Mouse (Mus musculus) embryonic facial prominence, embryonic 11.5 days (tissue): ENCODE results near the gene Lonrf2. TPM values are rescaled to one million over a fixed set of nuclear protein-coding genes. Genes with fewer than 3 reads are reported as not detected.

Source experiments
- ATAC-seq: fragments of 200-750 bp; cut with Nextera tagmentation; replicated peaks from 2 replicates; pipeline ENCODE4 v1.8.0; 2017; ENCODE audit warnings: low read depth; ENCODE audit not compliant: insufficient number of reproducible peaks, low FRiP score, low TSS enrichment
- DNase-seq: peaks from one replicate; pipeline ENCODE4 v3.0.0-alpha.2; 2015; ENCODE audit warnings: low spot score
- H3K27ac ChIP-seq: fragments of 300-500 bp; sonication (generic); replicated peaks from 2 replicates; pipeline ENCODE4 v1.5.1; 2014; ENCODE audit warnings: mild to moderate bottlenecking, low read depth, low read length, control low read depth
- H3K27me3 ChIP-seq: fragments of 300-500 bp; sonication (generic); 2 replicates; pipeline ENCODE4 v1.6.1; 2014; ENCODE audit warnings: mild to moderate bottlenecking, low read length, moderate library complexity, mixed read lengths; ENCODE audit not compliant: control insufficient read depth, insufficient read depth
- H3K36me3 ChIP-seq: fragments of 300-500 bp; sonication (generic); replicated peaks from 2 replicates; pipeline ENCODE4 v1.6.1; 2014; ENCODE audit warnings: low read depth, mild to moderate bottlenecking, low read length, moderate library complexity, mixed read lengths; ENCODE audit not compliant: control insufficient read depth, insufficient read depth
- H3K4me1 ChIP-seq: fragments of 300-500 bp; sonication (generic); 2 replicates; pipeline ENCODE4 v1.6.1; 2014; ENCODE audit warnings: low read length, mixed read lengths; ENCODE audit not compliant: control insufficient read depth, insufficient read depth
- H3K4me2 ChIP-seq: fragments of 300-500 bp; sonication (generic); 2 replicates; pipeline ENCODE4 v1.6.1; 2014; ENCODE audit warnings: low read depth, mild to moderate bottlenecking, control low read depth, low read length, moderate library complexity
- H3K4me3 ChIP-seq: fragments of 300-500 bp; sonication (generic); 2 replicates; pipeline ENCODE4 v1.5.1; 2014; ENCODE audit warnings: low read depth, low read length, control low read depth
- H3K9ac ChIP-seq: fragments of 300-500 bp; sonication (generic); replicated peaks from 2 replicates; pipeline ENCODE4 v1.6.1; 2014; ENCODE audit warnings: mild to moderate bottlenecking, control low read depth, low read length
- H3K9me3 ChIP-seq: fragments of 300-500 bp; sonication (generic); replicated peaks from 2 replicates; pipeline ENCODE4 v1.6.1; 2016; ENCODE audit warnings: mild to moderate bottlenecking, low read length, inconsistent platforms, mixed read lengths; ENCODE audit not compliant: control insufficient read depth
- WGBS: fragments of 180-500 bp; shearing (Covaris S2); extraction: QIAGEN DNeasy Blood & Tissue Kit; methylation state at CpG from one replicate; pipeline ENCODE4 v1.1.7; 2014; 5-methylcytosine and 5-hydroxymethylcytosine counted together
- polyA plus RNA-seq: library from polyadenylated mRNA; unstranded; fragments of >200 nt; fragmentation: Nextera tagmentation; extraction: Ambion mirVana; gene quantifications from 2 replicates; pipeline ENCODE4 v1.2.1, GENCODE M21; 2014

The Lonrf2 gene
- polyA plus RNA-seq, 1 experiment from 2014 or later = 2.0 TPM

DNA sequence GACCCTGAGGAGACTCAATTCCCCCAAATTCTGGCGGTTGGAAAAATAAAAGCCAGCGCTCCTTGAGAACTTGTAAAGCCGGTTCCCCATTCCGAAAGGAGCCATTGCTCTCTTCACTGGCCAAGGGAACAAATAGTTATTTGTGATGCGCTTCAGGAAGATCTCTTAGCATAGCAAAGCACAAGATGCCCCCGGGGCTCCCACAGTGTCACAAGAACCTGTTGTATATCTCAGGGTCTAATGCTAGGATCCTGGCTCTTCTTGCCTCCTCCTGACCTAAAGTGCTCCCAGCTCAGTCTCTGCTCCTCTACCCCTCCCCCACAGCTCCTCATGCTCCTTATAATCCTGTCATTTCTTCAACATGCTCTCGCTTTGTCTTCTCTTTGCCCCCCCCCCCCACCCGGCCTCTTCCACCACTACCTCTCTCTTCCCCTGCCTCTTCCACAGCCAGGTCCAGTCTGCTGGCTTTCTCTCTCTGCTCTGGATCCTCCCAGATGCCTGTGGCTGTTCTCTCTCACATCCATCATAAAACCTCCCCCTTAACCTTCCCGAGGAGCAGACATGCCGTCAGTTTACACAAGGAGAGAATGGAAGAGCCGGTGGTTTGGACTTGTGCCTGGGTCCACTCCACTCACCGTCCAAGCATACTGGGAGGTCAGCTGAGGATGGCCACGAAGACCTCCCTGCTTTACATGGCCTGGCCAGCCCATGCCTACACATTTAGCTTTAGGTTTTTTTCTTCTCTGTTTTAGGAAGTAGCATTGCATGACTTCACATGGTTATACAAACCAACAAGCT is 33.1 kb upstream of the Lonrf2 start:
- no peaks in the 10 kb centered on the region for H3K36me3 ChIP-seq
- WGBS = 38% methylated on average over 13 of the region's 13 CpGs
- DNase-seq = no peak
- no peaks in the 10 kb centered on the region for H3K4me1 ChIP-seq
- H3K27ac ChIP-seq = no peak overlapping the region
- H3K4me2 ChIP-seq = no peak overlapping the region
- H3K4me3 ChIP-seq = no peak overlapping the region
- H3K27me3 ChIP-seq = no peaks in the 10 kb centered on the region
- H3K9ac ChIP-seq = no peak overlapping the region
- no peaks in the 10 kb centered on the region for H3K9me3 ChIP-seq
- no peak for ATAC-seq

DNA sequence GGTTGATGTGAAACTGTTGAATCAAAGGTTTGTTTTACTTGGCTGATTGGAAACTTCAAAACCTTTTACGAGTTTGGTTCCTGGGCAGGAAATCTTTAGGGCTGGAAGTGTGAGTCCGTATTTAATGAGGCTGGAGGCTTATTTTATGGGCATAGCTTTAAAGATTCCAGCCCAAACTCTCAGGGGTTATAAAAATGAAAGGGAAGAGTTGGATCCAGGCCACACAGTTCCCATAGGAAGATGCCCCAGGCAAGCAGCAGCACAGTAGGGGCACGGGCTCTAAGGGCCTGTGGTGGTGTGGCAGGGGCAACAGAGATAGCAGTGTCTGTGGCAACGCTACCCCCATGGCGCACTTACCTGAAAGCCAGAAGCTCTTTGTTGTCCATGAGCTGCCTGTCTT is 29.7 kb upstream of the Lonrf2 start:
- H3K27ac ChIP-seq = no peak overlapping the region
- no peak overlapping the region for H3K4me3 ChIP-seq
- no peak overlapping the region for H3K9ac ChIP-seq
- DNase-seq = no peak
- WGBS = 81% methylated on average over 5 of the region's 5 CpGs
- no peaks in the 10 kb centered on the region for H3K4me1 ChIP-seq
- H3K4me2 ChIP-seq = no peak overlapping the region
- H3K27me3 ChIP-seq = no peaks in the 10 kb centered on the region
- H3K36me3 ChIP-seq = no peaks in the 10 kb centered on the region
- ATAC-seq = no peak
- no peaks in the 10 kb centered on the region for H3K9me3 ChIP-seq

DNA sequence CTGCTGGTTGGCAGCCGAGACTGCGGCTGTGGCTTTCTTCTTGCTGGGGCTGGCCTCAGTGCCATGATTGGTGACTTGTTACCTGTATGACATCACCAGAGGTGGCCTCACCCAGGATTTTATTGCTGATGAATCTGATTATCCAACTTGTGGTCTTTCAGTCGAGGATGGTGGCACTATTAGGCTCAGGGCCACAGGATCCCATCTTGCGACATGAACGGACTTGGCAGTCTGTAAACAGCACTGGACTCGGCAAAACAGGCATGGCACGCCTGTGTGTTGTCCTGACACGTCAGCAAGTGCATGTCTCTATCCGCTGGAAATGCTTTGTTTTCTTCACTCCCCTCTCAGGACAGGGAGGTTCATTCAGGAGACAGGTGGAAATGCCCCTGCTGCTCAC is 27.8 kb upstream of the Lonrf2 start:
- no peaks in the 10 kb centered on the region for H3K36me3 ChIP-seq
- no peak for ATAC-seq
- no peaks in the 10 kb centered on the region for H3K27me3 ChIP-seq

DNA sequence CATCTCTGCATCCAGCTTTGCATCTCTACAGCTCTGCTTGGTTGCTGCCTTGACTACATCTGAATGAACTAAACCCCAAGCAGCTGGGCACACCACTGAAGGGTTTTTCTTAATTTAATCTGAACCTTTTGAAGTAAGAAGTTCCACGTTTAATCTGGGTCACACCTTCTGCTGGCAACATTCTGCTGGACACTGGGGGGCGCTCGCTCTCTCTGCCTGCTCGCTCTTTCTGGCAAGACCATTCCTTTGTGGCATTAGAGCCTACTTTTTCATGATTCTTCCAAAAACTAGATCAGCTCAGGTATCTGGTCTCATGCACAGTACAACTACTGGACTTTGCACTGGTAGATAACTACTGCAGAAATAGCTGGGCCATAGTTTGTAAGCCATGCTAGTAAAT is 25.7 kb upstream of the Lonrf2 start:
- no peak for ATAC-seq
- H3K9me3 ChIP-seq = no peaks in the 10 kb centered on the region
- no peaks in the 10 kb centered on the region for H3K36me3 ChIP-seq
- no peak overlapping the region for H3K27ac ChIP-seq
- H3K4me1 ChIP-seq = no peaks in the 10 kb centered on the region
- no peaks in the 10 kb centered on the region for H3K27me3 ChIP-seq
- H3K4me2 ChIP-seq = no peak overlapping the region
- no peak overlapping the region for H3K9ac ChIP-seq
- no peak overlapping the region for H3K4me3 ChIP-seq
- DNase-seq = peak; percentile 15
- WGBS = 12% methylated on average over 4 of the region's 4 CpGs

More for the DNA sequence above, 27.8 kb upstream of the Lonrf2 start:
- no peak overlapping the region for H3K9ac ChIP-seq
- H3K9me3 ChIP-seq = no peaks in the 10 kb centered on the region
- no peak overlapping the region for H3K27ac ChIP-seq
- H3K4me1 ChIP-seq = no peaks in the 10 kb centered on the region
- no peak for DNase-seq
- no peak overlapping the region for H3K4me2 ChIP-seq
- no peak overlapping the region for H3K4me3 ChIP-seq
- 82% methylated on average over 9 of the region's 9 CpGs for WGBS

DNA sequence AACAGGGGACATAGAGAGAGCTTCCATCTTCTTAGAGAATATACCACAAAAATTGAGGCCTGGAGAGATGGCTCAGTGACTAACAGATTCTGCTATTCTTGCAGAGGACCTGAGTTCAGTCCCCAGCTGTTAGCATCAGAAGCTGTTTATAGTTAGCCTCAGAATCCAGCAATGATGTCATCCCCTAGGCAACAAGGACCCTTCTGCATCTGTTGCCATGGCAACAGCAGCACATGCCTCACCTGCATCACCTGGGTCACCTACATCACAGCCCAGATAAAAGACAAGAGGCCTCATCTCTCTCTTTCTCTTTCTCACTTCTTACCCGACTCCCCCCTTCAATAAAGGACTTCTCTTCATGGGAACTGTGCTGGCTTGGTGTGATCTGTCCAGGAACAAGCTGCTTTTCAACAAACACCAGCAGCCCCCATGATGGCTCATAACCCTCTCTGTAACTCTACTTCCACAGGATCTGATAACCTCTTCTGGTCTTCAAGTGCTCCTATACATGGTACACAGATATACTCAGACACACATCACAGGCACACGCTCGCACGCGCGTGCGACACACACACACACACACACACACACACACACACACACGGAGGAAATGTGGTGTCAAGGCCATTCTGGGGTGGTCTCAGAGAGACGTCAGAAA is 24.5 kb upstream of the Lonrf2 start:
- ATAC-seq = no peak
- no peaks in the 10 kb centered on the region for H3K4me1 ChIP-seq
- H3K27ac ChIP-seq = no peak overlapping the region
- H3K27me3 ChIP-seq = no peaks in the 10 kb centered on the region
- H3K9ac ChIP-seq = no peak overlapping the region
- H3K4me3 ChIP-seq = no peak overlapping the region
- DNase-seq = no peak
- 84% methylated on average over 9 of the region's 9 CpGs for WGBS
- H3K4me2 ChIP-seq = no peak overlapping the region
- H3K9me3 ChIP-seq = no peaks in the 10 kb centered on the region
- H3K36me3 ChIP-seq = no peaks in the 10 kb centered on the region

DNA sequence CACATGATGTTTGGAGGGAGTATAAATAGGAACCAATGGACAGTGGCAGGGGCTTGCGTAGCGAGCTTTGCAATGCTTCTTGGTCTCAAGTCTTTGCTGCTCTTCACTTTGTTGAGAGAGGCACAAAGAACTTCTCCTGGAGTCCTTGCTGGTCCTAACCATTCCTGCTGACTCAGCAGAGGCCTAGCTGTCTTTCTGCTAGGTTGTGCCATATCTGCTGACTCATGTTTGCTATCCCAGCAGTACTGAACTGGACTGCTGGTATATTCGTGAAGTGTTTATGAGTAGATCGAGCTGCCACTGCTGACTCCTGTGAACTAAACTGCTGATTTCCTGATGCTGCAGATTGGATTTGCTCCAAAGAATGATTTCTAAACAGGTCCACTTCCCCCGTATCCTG is 23.7 kb upstream of the Lonrf2 start:
- DNase-seq (no peak), ATAC-seq (no peak)
- H3K27ac ChIP-seq = no peak overlapping the region
- H3K4me3 ChIP-seq = no peak overlapping the region
- H3K27me3 ChIP-seq = no peaks in the 10 kb centered on the region
- H3K36me3 ChIP-seq = no peaks in the 10 kb centered on the region
- 86% methylated on average over 5 of the region's 5 CpGs for WGBS
- H3K4me1 ChIP-seq = no peaks in the 10 kb centered on the region
- H3K9ac ChIP-seq = no peak overlapping the region
- H3K4me2 ChIP-seq = no peak overlapping the region
- H3K9me3 ChIP-seq = no peaks in the 10 kb centered on the region

DNA sequence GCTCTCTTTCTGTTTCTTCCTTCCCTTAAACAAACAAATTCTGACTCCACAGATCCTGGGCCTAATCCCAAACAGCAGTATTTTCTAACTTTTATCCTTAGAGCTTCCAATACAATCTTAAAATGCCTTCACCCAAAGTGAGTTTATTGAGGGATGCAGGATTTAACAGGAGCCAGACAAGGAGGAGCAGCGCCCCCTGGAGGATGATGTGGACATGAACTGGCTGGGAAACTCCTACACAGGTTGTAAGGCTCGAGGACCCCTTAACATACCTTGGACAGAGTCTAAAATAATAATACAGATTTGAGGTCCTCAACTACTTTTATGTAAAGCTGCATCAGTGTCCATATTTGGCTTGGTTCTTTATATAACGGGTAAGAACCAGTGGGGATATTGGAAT is 19.7 kb upstream of the Lonrf2 start:
- Histone ChIP-seq H3K4me2 (no peak overlapping the region), H3K27me3 (no peaks in the 10 kb centered on the region), H3K4me1 (no peaks in the 10 kb centered on the region), H3K4me3 (no peak overlapping the region), H3K27ac (no peak overlapping the region), H3K36me3 (no peaks in the 10 kb centered on the region), H3K9me3 (no peaks in the 10 kb centered on the region), H3K9ac (no peak overlapping the region)
- ATAC-seq (no peak), DNase-seq (peak; percentile 82)
- 18% methylated on average over 3 of the region's 3 CpGs for WGBS

DNA sequence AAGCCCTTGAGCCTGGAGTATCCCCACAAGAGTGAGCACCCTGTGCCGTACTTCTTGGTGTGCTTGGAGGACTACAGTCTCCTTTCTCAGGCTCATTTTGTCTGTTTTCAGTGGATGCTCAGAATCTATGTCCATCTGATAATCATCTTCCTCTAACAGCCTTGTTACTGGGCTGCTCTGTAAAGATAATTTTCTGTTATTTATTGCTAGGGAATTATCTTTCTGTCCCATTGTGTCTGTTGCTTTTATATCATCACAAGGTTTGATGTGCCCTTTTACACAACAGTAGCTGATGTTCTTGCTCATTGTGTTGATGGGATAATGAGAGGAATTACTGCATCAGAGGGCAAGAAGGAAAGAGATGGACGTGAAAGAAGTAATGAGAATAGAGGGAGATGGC is 15.7 kb upstream of the Lonrf2 start:
- H3K36me3 ChIP-seq = no peaks in the 10 kb centered on the region
- H3K27ac ChIP-seq = no peak overlapping the region
- no peaks in the 10 kb centered on the region for H3K4me1 ChIP-seq
- DNase-seq (no peak), ATAC-seq (no peak)
- no peaks in the 10 kb centered on the region for H3K9me3 ChIP-seq
- no peak overlapping the region for H3K4me3 ChIP-seq
- H3K27me3 ChIP-seq = no peaks in the 10 kb centered on the region
- no peak overlapping the region for H3K9ac ChIP-seq
- WGBS = 68% methylated on average over 2 of the region's 2 CpGs
- no peak overlapping the region for H3K4me2 ChIP-seq
